ENCODE assay signal across 21 mouse cellular contexts in genomic region chr19:21396364-21396763, GRCm38 (mm10).
A peak's percentile ranks its signal among the peaks of the same experiment; 100 is the strongest.
DNase-seq lines count a peak whose midpoint lies in the region; ATAC-seq and TF ChIP-seq lines count a peak whose summit lies in the region.
"Had no signal": no experiment of that assay in that cellular context is flagged by ENCODE, and none has a peak within 500 bp of the region (broad histone marks: within the 10 kb centered on the region; RNA-seq: fewer than 3 reads in every experiment).

No protein-coding gene starts in this region.

- no peaks in the 10 kb centered on the region for H3K36me3 ChIP-seq in liver, postnatal 0 days (replicated peaks; ENCODE audit: insufficient read depth, low read length)
- H3K36me3 ChIP-seq: embryonic facial prominence, embryonic 13.5 days; embryonic facial prominence, embryonic 15.5 days; forebrain, embryonic 10.5 days; forebrain, embryonic 12.5 days had no signal

- DNase-seq in liver, postnatal 0 days, result no peak
- DNase-seq in liver, result no peak
- DNase-seq in thymus, adult 18-20 months, result no peak
- DNase-seq in cerebellum, postnatal 14 days, result no peak
- DNase-seq: adrenal gland, adult 2 months; adrenal gland, postnatal 10 days; adrenal gland, postnatal 25 days; cerebellum, adult 11-12 months; cerebellum, adult 2 months; cerebellum, adult 9-10 months; cerebellum, postnatal 10 days; cerebellum, postnatal 36 days; embryo, embryonic 11 days had no signal

- no peaks in the 10 kb centered on the region for H3K27me3 ChIP-seq in liver, postnatal 0 days (ENCODE audit: insufficient read depth, low read length)
- H3K27me3 ChIP-seq: embryonic facial prominence, embryonic 13.5 days; embryonic facial prominence, embryonic 15.5 days; forebrain, embryonic 12.5 days had no signal

- WGBS in liver, postnatal 0 days (ENCODE audit: insufficient replicate concordance), result 71% methylated on average over 7 of the region's 7 CpGs

- peak; percentile 81 for TF ChIP-seq EP300 in liver, postnatal 0 days (IDR thresholded peaks at IDR 0.05; ENCODE audit: low read depth)

- no peaks in the 10 kb centered on the region for H3K4me1 ChIP-seq in liver, postnatal 0 days (ENCODE audit: insufficient read depth)
- H3K4me1 ChIP-seq: embryonic facial prominence, embryonic 13.5 days; embryonic facial prominence, embryonic 15.5 days; forebrain, embryonic 10.5 days; forebrain, embryonic 12.5 days had no signal

- no peak overlapping the region for H3K9ac ChIP-seq in liver, postnatal 0 days (replicated peaks)
- H3K9ac ChIP-seq: embryonic facial prominence, embryonic 13.5 days; embryonic facial prominence, embryonic 15.5 days; forebrain, embryonic 12.5 days had no signal

- ATAC-seq in liver, postnatal 0 days, result no peak
- ATAC-seq in megakaryocyte, adult 5-6 weeks (ENCODE audit: poor library complexity, severe bottlenecking), result peak; percentile 76
- ATAC-seq: forebrain, embryonic 14.5 days; forebrain, embryonic 16.5 days had no signal

- no peak overlapping the region for H3K4me2 ChIP-seq in liver, postnatal 0 days (ENCODE audit: low read depth, low read length)
- H3K4me2 ChIP-seq: embryonic facial prominence, embryonic 13.5 days; embryonic facial prominence, embryonic 15.5 days; forebrain, embryonic 12.5 days had no signal

- H3K9me3 ChIP-seq in liver, postnatal 0 days (ENCODE audit: low read length), result no peaks in the 10 kb centered on the region
- H3K9me3 ChIP-seq: embryonic facial prominence, embryonic 13.5 days; embryonic facial prominence, embryonic 15.5 days; forebrain, embryonic 10.5 days; forebrain, embryonic 12.5 days had no signal

- no peak for TF ChIP-seq CTCF in liver, postnatal 0 days (IDR thresholded peaks at IDR 0.05; ENCODE audit: low read depth)

- peak overlapping the region; percentile 51; the same call in 1 of the 2 replicates for H3K27ac ChIP-seq in liver, postnatal 0 days (ENCODE audit: low read depth)
- H3K27ac ChIP-seq: embryonic facial prominence, embryonic 13.5 days; embryonic facial prominence, embryonic 15.5 days; forebrain, embryonic 10.5 days; forebrain, embryonic 12.5 days had no signal

- no peak overlapping the region for H3K4me3 ChIP-seq in liver, postnatal 0 days (ENCODE audit: low read depth, low read length)
- H3K4me3 ChIP-seq: embryonic facial prominence, embryonic 13.5 days; embryonic facial prominence, embryonic 15.5 days; erythroblast, embryonic 14.5 days; forebrain, embryonic 10.5 days; forebrain, embryonic 12.5 days had no signal
